Mouse (Mus musculus) heart, embryonic 16.5 days (tissue): ENCODE results near the gene Plce1. TPM values are rescaled to one million over a fixed set of nuclear protein-coding genes. Genes with fewer than 3 reads are reported as not detected.
A peak's percentile ranks its signal among the peaks of the same experiment; 100 is the strongest.

Source experiments
- ATAC-seq: fragments of 200-750 bp; cut with Nextera tagmentation; replicated peaks from 2 replicates; pipeline ENCODE4 v1.8.0; 2017; ENCODE audit warnings: moderate number of reproducible peaks; ENCODE audit not compliant: insufficient read depth, low FRiP score; ENCODE audit errors: extremely low read depth
- H3K27ac ChIP-seq: fragments of 300-500 bp; sonication (generic); 2 replicates; pipeline ENCODE4 v1.5.1; 2014; ENCODE audit warnings: mild to moderate bottlenecking, low read length, control low read depth, moderate library complexity
- H3K27me3 ChIP-seq: fragments of 300-500 bp; sonication (generic); 2 replicates; pipeline ENCODE4 v1.6.1; 2014; ENCODE audit warnings: low read length, mixed read lengths; ENCODE audit not compliant: control insufficient read depth, insufficient read depth
- H3K36me3 ChIP-seq: fragments of 300-500 bp; sonication (generic); 2 replicates; pipeline ENCODE4 v1.6.1; 2014; ENCODE audit not compliant: control insufficient read depth, insufficient read depth
- H3K4me1 ChIP-seq: fragments of 300-500 bp; sonication (generic); 2 replicates; pipeline ENCODE4 v1.6.1; 2014; ENCODE audit warnings: low read length, mixed read lengths; ENCODE audit not compliant: control insufficient read depth, insufficient read depth
- H3K4me2 ChIP-seq: fragments of 300-500 bp; sonication (generic); 2 replicates; pipeline ENCODE4 v1.6.1; 2014; ENCODE audit warnings: low read depth, mild to moderate bottlenecking, control low read depth, low read length
- H3K4me3 ChIP-seq: fragments of 300-500 bp; sonication (generic); 2 replicates; pipeline ENCODE4 v1.5.1; 2014; ENCODE audit warnings: mild to moderate bottlenecking, control low read depth, low read length
- H3K9ac ChIP-seq: fragments of 300-500 bp; sonication (generic); 2 replicates; pipeline ENCODE4 v1.6.1; 2014; ENCODE audit warnings: low read length, control low read depth
- H3K9me3 ChIP-seq: fragments of 300-500 bp; sonication (generic); replicated peaks from 2 replicates; pipeline ENCODE4 v1.6.1; 2016; ENCODE audit warnings: low read length; ENCODE audit not compliant: control insufficient read depth
- WGBS: fragments of 180-500 bp; shearing (Covaris S2); extraction: QIAGEN DNeasy Blood & Tissue Kit; methylation state at CpG from one replicate; pipeline ENCODE4 v1.1.7; 2014; 5-methylcytosine and 5-hydroxymethylcytosine counted together
- polyA plus RNA-seq: library from polyadenylated mRNA; unstranded; fragments of >200 nt; fragmentation: Nextera tagmentation; extraction: Ambion mirVana; gene quantifications from 2 replicates; pipeline ENCODE4 v1.2.1, GENCODE M21; 2015

Plce1 gene
- polyA plus RNA-seq, 1 experiment from 2014 or later, result 5.8 TPM

DNA sequence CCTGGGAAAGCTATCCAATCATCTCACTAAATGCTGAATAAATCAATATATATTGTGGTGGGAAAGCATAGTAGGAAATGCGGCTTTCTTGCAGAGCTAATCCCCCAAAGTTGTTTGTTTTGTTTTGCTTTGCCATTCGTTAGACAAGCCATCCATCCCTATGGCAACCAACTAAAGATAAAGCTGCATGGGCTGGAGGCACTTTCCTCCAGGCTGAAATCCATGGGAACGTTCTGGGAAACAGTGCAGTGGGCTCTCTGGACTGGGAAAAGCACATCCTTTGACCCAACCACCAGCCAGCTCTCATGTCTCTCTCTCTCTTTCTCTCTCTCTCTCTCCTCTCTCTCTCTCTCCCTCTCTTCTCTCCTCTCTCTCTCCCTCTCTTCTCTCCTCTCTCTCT is 248.4 kb downstream of the Plce1 start:
- no peak for ATAC-seq
- Histone ChIP-seq H3K4me3 (no peak overlapping the region), H3K9ac (no peak overlapping the region), H3K4me1 (no peaks in the 10 kb centered on the region), H3K4me2 (no peak overlapping the region), H3K27me3 (no peaks in the 10 kb centered on the region), H3K9me3 (no peaks in the 10 kb centered on the region), H3K36me3 (peaks cover 16% of the 10 kb centered on the region), H3K27ac (no peak overlapping the region)
- WGBS, result 30% methylated on average over 3 of the region's 3 CpGs

DNA sequence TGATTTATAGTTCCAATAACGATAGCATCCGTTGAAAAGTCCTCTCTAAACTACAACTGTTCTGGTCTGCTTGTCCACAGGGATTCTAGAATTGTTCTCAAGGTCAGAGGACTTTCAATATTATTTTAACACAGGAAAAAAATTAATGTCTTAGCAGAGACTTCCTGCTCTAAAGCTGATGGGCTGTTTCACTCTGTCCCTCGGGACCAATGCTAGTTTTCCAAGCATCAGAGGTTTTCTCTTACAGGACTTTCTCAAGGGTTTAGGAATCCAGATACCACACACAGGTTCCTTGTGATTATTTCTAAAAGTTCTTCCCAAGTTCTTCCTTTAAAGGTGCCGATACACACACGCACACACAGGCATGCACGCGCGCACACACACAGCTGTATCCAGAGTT is 263.6 kb downstream of the Plce1 start:
- no peak for ATAC-seq
- Histone ChIP-seq H3K36me3 (no peaks in the 10 kb centered on the region; the same call in 1 of the 2 replicates), H3K4me1 (no peaks in the 10 kb centered on the region), H3K9me3 (no peaks in the 10 kb centered on the region), H3K27ac (no peak overlapping the region), H3K4me2 (no peak overlapping the region), H3K4me3 (no peak overlapping the region), H3K27me3 (no peaks in the 10 kb centered on the region), H3K9ac (no peak overlapping the region)
- 79% methylated on average over 8 of the region's 8 CpGs for WGBS

DNA sequence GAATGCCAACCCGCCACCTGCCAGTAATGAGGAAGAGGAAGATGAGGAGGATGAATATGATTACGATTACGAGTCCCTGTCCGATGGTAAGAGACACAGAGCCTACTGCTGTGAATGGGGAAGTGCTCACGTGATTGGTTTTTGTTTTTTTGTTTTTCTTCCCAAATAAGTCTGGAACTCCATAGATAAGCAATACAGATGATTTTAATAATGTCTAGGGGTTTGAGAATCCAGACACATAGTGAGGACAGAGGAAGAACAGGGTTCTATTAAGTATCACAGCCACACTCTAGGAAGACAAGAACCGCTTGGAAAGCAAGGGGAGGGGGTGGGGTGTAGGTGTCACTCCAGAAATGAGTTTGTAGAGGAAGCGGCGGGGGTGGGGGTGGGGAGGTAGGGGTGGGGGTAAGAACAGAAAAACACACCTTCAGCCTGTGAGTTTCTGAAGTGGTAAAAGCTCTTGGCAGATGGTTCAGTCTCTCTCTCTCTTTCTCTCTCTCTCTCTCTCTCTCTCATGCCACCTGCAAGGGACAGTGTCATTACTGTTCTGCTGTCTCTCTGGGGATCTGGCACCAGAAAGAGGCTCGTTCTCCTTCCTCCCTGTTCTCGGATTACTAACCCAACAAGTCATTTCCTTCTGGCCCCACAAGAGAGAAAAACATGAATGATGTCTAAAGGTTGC is 265.0 kb downstream of the Plce1 start:
- no peak overlapping the region for H3K27ac ChIP-seq
- no peaks in the 10 kb centered on the region for H3K9me3 ChIP-seq
- H3K27me3 ChIP-seq, result no peaks in the 10 kb centered on the region
- H3K4me1 ChIP-seq, result no peaks in the 10 kb centered on the region
- WGBS, result 58% methylated on average over 10 of the region's 10 CpGs
- H3K4me2 ChIP-seq, result no peak overlapping the region
- no peaks in the 10 kb centered on the region; the same call in 1 of the 2 replicates for H3K36me3 ChIP-seq
- ATAC-seq, result no peak
- H3K9ac ChIP-seq, result no peak overlapping the region
- no peak overlapping the region for H3K4me3 ChIP-seq

GRCm38 (mm10) chr19:38746492-38747014 is 265.6 kb downstream of the Plce1 start:
- H3K4me2 ChIP-seq, result no peak overlapping the region
- WGBS, result 66% methylated on average over 6 of the region's 6 CpGs
- no peaks in the 10 kb centered on the region for H3K9me3 ChIP-seq
- no peaks in the 10 kb centered on the region for H3K27me3 ChIP-seq
- ATAC-seq, result no peak
- H3K4me3 ChIP-seq, result no peak overlapping the region
- H3K36me3 ChIP-seq, result peaks cover 3% of the 10 kb centered on the region; the same call in 1 of the 2 replicates
- H3K9ac ChIP-seq, result no peak overlapping the region
- no peak overlapping the region for H3K27ac ChIP-seq
- no peaks in the 10 kb centered on the region for H3K4me1 ChIP-seq

- Histone ChIP-seq H3K27me3 (no peaks in the 10 kb centered on the region), H3K36me3 (peaks cover 3% of the 10 kb centered on the region; the same call in 1 of the 2 replicates), H3K4me3 (no peak overlapping the region), H3K4me2 (no peak overlapping the region), H3K4me1 (no peaks in the 10 kb centered on the region), H3K27ac (no peak overlapping the region), H3K9ac (no peak overlapping the region), H3K9me3 (no peaks in the 10 kb centered on the region)
- no peak for ATAC-seq
- WGBS, result 56% methylated on average over 4 of the region's 4 CpGs
Measured at GRCm38 (mm10) chr19:38750192-38750591, 269.3 kb downstream of the Plce1 start.

GRCm38 (mm10) chr19:38757161-38757560 is 276.3 kb downstream of the Plce1 start:
- WGBS, result 65% methylated on average over 3 of the region's 3 CpGs
- Histone ChIP-seq H3K27ac (no peak overlapping the region), H3K27me3 (no peaks in the 10 kb centered on the region), H3K4me2 (no peak overlapping the region), H3K36me3 (peaks cover 3% of the 10 kb centered on the region; the same call in 1 of the 2 replicates), H3K9ac (no peak overlapping the region), H3K4me3 (no peak overlapping the region), H3K4me1 (peaks cover 16% of the 10 kb centered on the region), H3K9me3 (no peaks in the 10 kb centered on the region)
- ATAC-seq, result no peak

DNA sequence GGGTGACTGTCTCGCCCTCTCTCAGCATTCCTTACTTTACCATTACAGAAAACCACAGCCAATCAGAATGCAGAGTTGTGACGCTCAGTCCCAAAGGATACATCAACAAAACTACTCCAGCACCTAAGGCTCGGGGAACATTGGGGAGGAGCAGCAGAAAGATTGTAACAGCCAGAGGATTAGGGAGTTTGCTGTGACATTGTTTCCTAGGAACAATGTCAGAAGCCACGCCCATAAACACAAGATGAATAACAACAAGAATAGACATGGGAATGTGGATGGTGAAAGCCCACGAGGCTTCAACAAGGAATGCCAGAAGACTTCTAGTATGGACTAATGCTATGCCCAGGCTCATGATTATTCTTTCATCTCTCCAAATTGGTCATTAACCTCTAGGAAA is 277.1 kb downstream of the Plce1 start:
- H3K27ac ChIP-seq, result peak overlapping the region; percentile 27
- H3K9ac ChIP-seq, result no peak overlapping the region
- peaks cover 3% of the 10 kb centered on the region; the same call in 1 of the 2 replicates for H3K36me3 ChIP-seq
- H3K4me2 ChIP-seq, result no peak overlapping the region
- H3K9me3 ChIP-seq, result no peaks in the 10 kb centered on the region
- 61% methylated on average over 5 of the region's 5 CpGs for WGBS
- no peak overlapping the region for H3K4me3 ChIP-seq
- H3K4me1 ChIP-seq, result peaks cover 16% of the 10 kb centered on the region
- no peaks in the 10 kb centered on the region for H3K27me3 ChIP-seq
- ATAC-seq, result no peak

GRCm38 (mm10) chr19:38758685-38759472 is 278.0 kb downstream of the Plce1 start:
- Histone ChIP-seq H3K27ac (no peak overlapping the region), H3K9ac (no peak overlapping the region), H3K9me3 (no peaks in the 10 kb centered on the region), H3K27me3 (no peaks in the 10 kb centered on the region), H3K4me1 (peaks cover 16% of the 10 kb centered on the region), H3K4me3 (no peak overlapping the region), H3K4me2 (no peak overlapping the region), H3K36me3 (peaks cover 3% of the 10 kb centered on the region; the same call in 1 of the 2 replicates)
- ATAC-seq, result no peak
- 74% methylated on average over 7 of the region's 7 CpGs for WGBS

GRCm38 (mm10) chr19:38760441-38760840 is 279.5 kb downstream of the Plce1 start:
- no peak overlapping the region for H3K4me2 ChIP-seq
- WGBS, result 45% methylated on average over 3 of the region's 3 CpGs
- no peak overlapping the region for H3K27ac ChIP-seq
- peaks cover 3% of the 10 kb centered on the region; the same call in 1 of the 2 replicates for H3K36me3 ChIP-seq
- H3K9ac ChIP-seq, result no peak overlapping the region
- H3K27me3 ChIP-seq, result no peaks in the 10 kb centered on the region
- ATAC-seq, result no peak
- H3K4me3 ChIP-seq, result no peak overlapping the region
- peaks cover 16% of the 10 kb centered on the region for H3K4me1 ChIP-seq
- H3K9me3 ChIP-seq, result no peaks in the 10 kb centered on the region
